Mouse (Mus musculus) brain, embryonic 14.5 days (tissue): ENCODE data around the gene Palld.

Source experiments
- CTCF ChIP-seq: fragments of 200-500 bp; IDR thresholded peaks from 2 replicates; pipeline ENCODE4 v1.5.1; 2012; ENCODE audit warnings: inconsistent platforms, mild to moderate bottlenecking, moderate library complexity, borderline replicate concordance; ENCODE audit not compliant: insufficient read depth, insufficient read length; ENCODE audit errors: extremely low read depth
- POLR2A ChIP-seq: fragments of 200-500 bp; IDR thresholded peaks from 2 replicates; pipeline ENCODE4 v1.6.1; 2012; ENCODE audit warnings: mild to moderate bottlenecking, inconsistent platforms, borderline replicate concordance; ENCODE audit not compliant: poor library complexity, insufficient read depth, insufficient read length, severe bottlenecking; ENCODE audit errors: extremely low read depth

GRCm38 (mm10) chr8:61651955-61652354 is 250.5 kb downstream of the Palld start:
- TF ChIP-seq POLR2A (no peak), CTCF (no peak)
